In genomic region chr1:135670397-135671130, GRCm38 (mm10) we compare ENCODE assay signal across 8 mouse cellular contexts. TPM values are rescaled to one million over a fixed set of nuclear protein-coding genes. Genes with fewer than 3 reads are reported as not detected.
A peak's percentile ranks its signal among the peaks of the same experiment; 100 is the strongest.
DNase-seq lines count a peak whose midpoint lies in the region; ATAC-seq and TF ChIP-seq lines count a peak whose summit lies in the region.

No protein-coding gene starts in this region.

- peak overlapping the region; percentile 54 for H3K4me2 ChIP-seq in heart, embryonic 15.5 days
- H3K4me2 ChIP-seq in liver, embryonic 13.5 days: no peak overlapping the region
- peak overlapping the region; percentile 29; the same call in 1 of the 2 replicates for H3K4me2 ChIP-seq in stomach, postnatal 0 days (replicated peaks; ENCODE audit: low read depth)

- TF ChIP-seq CTCF in stomach, postnatal 0 days (IDR thresholded peaks at IDR 0.05; ENCODE audit: low read depth): peak; percentile 98

- no peaks in the 10 kb centered on the region for H3K36me3 ChIP-seq in forebrain, embryonic 10.5 days (replicated peaks)
- no peaks in the 10 kb centered on the region for H3K36me3 ChIP-seq in heart, embryonic 15.5 days
- no peaks in the 10 kb centered on the region for H3K36me3 ChIP-seq in liver, embryonic 13.5 days
- H3K36me3 ChIP-seq in stomach, postnatal 0 days (ENCODE audit: control insufficient read depth, insufficient read depth, low read length): no peaks in the 10 kb centered on the region

- peak overlapping the region; percentile 55; the same call in 1 of the 2 replicates for H3K27ac ChIP-seq in brown adipose tissue, adult 24 weeks (replicated peaks; ENCODE audit: low read depth, low read length)
- H3K27ac ChIP-seq in forebrain, embryonic 10.5 days: peak overlapping the region; percentile 76
- H3K27ac ChIP-seq in heart, embryonic 15.5 days: 0 out of 2 replicates have a peak overlapping the region, but pooled peaks have one; percentile 2
- no peak overlapping the region for H3K27ac ChIP-seq in liver, embryonic 13.5 days
- H3K27ac ChIP-seq in stomach, postnatal 0 days (replicated peaks): no peak overlapping the region

- WGBS in forebrain, embryonic 10.5 days: 13% methylated on average over 13 of the region's 13 CpGs
- WGBS in heart, embryonic 15.5 days: 7% methylated on average over 13 of the region's 13 CpGs
- WGBS in liver, embryonic 13.5 days (ENCODE audit: insufficient replicate concordance): 10% methylated on average over 13 of the region's 13 CpGs
- WGBS in stomach, postnatal 0 days: 8% methylated on average over 13 of the region's 13 CpGs

- H3K27me3 ChIP-seq in forebrain, embryonic 10.5 days (ENCODE audit: poor library complexity, severe bottlenecking): peaks cover 8% of the 10 kb centered on the region
- no peaks in the 10 kb centered on the region for H3K27me3 ChIP-seq in heart, embryonic 15.5 days
- no peaks in the 10 kb centered on the region for H3K27me3 ChIP-seq in liver, embryonic 13.5 days
- no peaks in the 10 kb centered on the region for H3K27me3 ChIP-seq in stomach, postnatal 0 days (ENCODE audit: control insufficient read depth, insufficient read depth, low read length)

- peak; percentile 94 for ATAC-seq in CD4-positive, CD25-positive, alpha-beta regulatory T cell, adult 4 months
- peak; percentile 59 for ATAC-seq in heart, embryonic 15.5 days (replicated peaks; ENCODE audit: insufficient number of reproducible peaks, insufficient read depth, low FRiP score, low read depth)
- ATAC-seq in liver, embryonic 13.5 days (ENCODE audit: low read depth): peak; percentile 40; the same call in 1 of the 2 replicates
- ATAC-seq in stomach, postnatal 0 days (ENCODE audit: low FRiP score, low TSS enrichment): peak; percentile 71

- peaks cover 46% of the 10 kb centered on the region for H3K4me1 ChIP-seq in brown adipose tissue, adult 24 weeks (ENCODE audit: control insufficient read depth, insufficient read depth, insufficient read length, low read length)
- peaks cover 43% of the 10 kb centered on the region for H3K4me1 ChIP-seq in forebrain, embryonic 10.5 days
- peaks cover 61% of the 10 kb centered on the region for H3K4me1 ChIP-seq in heart, embryonic 15.5 days (replicated peaks)
- peaks cover 30% of the 10 kb centered on the region for H3K4me1 ChIP-seq in liver, embryonic 13.5 days (replicated peaks)
- peaks cover 3% of the 10 kb centered on the region; the same call in 1 of the 2 replicates for H3K4me1 ChIP-seq in stomach, postnatal 0 days (replicated peaks; ENCODE audit: control insufficient read depth, insufficient read depth)

- no peak overlapping the region for H3K4me3 ChIP-seq in brown adipose tissue, adult 24 weeks (ENCODE audit: insufficient read depth, low read depth, low read length)
- H3K4me3 ChIP-seq in forebrain, embryonic 10.5 days: 0 out of 2 replicates have a peak overlapping the region, but pooled peaks have one; percentile 10
- 0 out of 2 replicates have a peak overlapping the region, but pooled peaks have one; percentile 6 for H3K4me3 ChIP-seq in heart, embryonic 15.5 days
- no peak overlapping the region for H3K4me3 ChIP-seq in liver, embryonic 13.5 days (replicated peaks)
- no peak overlapping the region for H3K4me3 ChIP-seq in stomach, postnatal 0 days (ENCODE audit: low read depth, low read length)

- no peak for TF ChIP-seq EP300 in stomach, postnatal 0 days (optimal IDR thresholded peaks at IDR 0.05)

- no peaks in the 10 kb centered on the region for H3K9me3 ChIP-seq in forebrain, embryonic 10.5 days
- H3K9me3 ChIP-seq in heart, embryonic 15.5 days (replicated peaks): no peaks in the 10 kb centered on the region
- H3K9me3 ChIP-seq in liver, embryonic 13.5 days (replicated peaks): no peaks in the 10 kb centered on the region
- H3K9me3 ChIP-seq in stomach, postnatal 0 days (ENCODE audit: control insufficient read depth, low read length): no peaks in the 10 kb centered on the region

- peak; percentile 85 for DNase-seq in forebrain, embryonic 10.5 days (ENCODE audit: extremely low spot score, low spot score)
- peak; percentile 87 for DNase-seq in kidney, postnatal 14 days
- DNase-seq in liver, embryonic 13.5 days: peak; percentile 36
- peak; percentile 86 for DNase-seq in neural tube, embryonic 10.5 days (ENCODE audit: extremely low spot score, low spot score)
- DNase-seq in stomach, postnatal 0 days (ENCODE audit: low spot score): peak; percentile 82

- no peak overlapping the region for H3K9ac ChIP-seq in heart, embryonic 15.5 days
- no peak overlapping the region for H3K9ac ChIP-seq in liver, embryonic 13.5 days
- H3K9ac ChIP-seq in stomach, postnatal 0 days (ENCODE audit: low read length): no peak overlapping the region

RNA-seq across cellular contexts. Expression of gene Csrp1, which starts 49.3 kb away (rescaled TPM):
- polyA plus RNA-seq in CD4-positive, CD25-positive, alpha-beta regulatory T cell, adult 4 months (2017; shearing (Covaris generic)): 10 to 100 TPM; 21.7 to 38.1 TPM
- 33.7 and 37.2 TPM in 2 replicates for polyA plus RNA-seq in brown adipose tissue, adult 24 weeks (2012; ENCODE audit: insufficient read depth, insufficient read length, missing spikeins)
- polyA plus RNA-seq in forebrain, embryonic 10.5 days (2016; fragmentation: Nextera tagmentation; extraction: Ambion mirVana): 41.9 and 42.0 TPM in 2 replicates
- 149 and 169 TPM in 2 replicates for polyA plus RNA-seq in heart, embryonic 15.5 days (2015; fragmentation: Nextera tagmentation; extraction: Ambion mirVana)
- polyA plus RNA-seq in liver, embryonic 13.5 days (2015; fragmentation: Nextera tagmentation; extraction: Ambion mirVana): 33.8 and 36.8 TPM in 2 replicates
- polyA plus RNA-seq in stomach, postnatal 0 days (2015; fragmentation: Nextera tagmentation; extraction: Ambion mirVana): 418 and 496 TPM in 2 replicates

Comparison
In these comparisons a context has a peak if more than half of its experiments do, and no peak if none do; other contexts are left out.
1. ATAC-seq: peak in every context shown above with its lines; median percentile 94 in CD4-positive, CD25-positive, alpha-beta regulatory T cell, adult 4 months; 71 in stomach, postnatal 0 days; 59 in heart, embryonic 15.5 days; 40 in liver, embryonic 13.5 days.
2. H3K27ac ChIP-seq: peak in brown adipose tissue, adult 24 weeks (single experiment), forebrain, embryonic 10.5 days (single experiment) and heart, embryonic 15.5 days (single experiment); none in liver, embryonic 13.5 days (single experiment) and stomach, postnatal 0 days (single experiment).
3. H3K4me3 ChIP-seq: peak in forebrain, embryonic 10.5 days (single experiment) and heart, embryonic 15.5 days (single experiment); none in brown adipose tissue, adult 24 weeks (single experiment), liver, embryonic 13.5 days (single experiment) and stomach, postnatal 0 days (single experiment).
4. DNase-seq: peak in every context shown above with its lines; median percentile 87 in kidney, postnatal 14 days; 86 in neural tube, embryonic 10.5 days; 85 in forebrain, embryonic 10.5 days; 82 in stomach, postnatal 0 days; 36 in liver, embryonic 13.5 days.